Mouse (Mus musculus) CD4-positive, CD25-positive, alpha-beta regulatory T cell, adult 4 months (primary cell): Measurements from ENCODE around the gene Snupn. TPM values are rescaled to one million over a fixed set of nuclear protein-coding genes. Genes with fewer than 3 reads are reported as not detected.

Experiments used
- ATAC-seq: one replicate; pipeline ENCODE4 v1.8.0; 2017
- polyA plus RNA-seq, 2 experiments: library from polyadenylated mRNA; unstranded; fragments of 100-300 nt; shearing (Covaris generic); gene quantifications; one replicate each; pipeline ENCODE4 v1.2.1; 2017

The Snupn gene
- polyA plus RNA-seq, 2 experiments from 2014 or later = 22.1 to 23.8 TPM

DNA sequence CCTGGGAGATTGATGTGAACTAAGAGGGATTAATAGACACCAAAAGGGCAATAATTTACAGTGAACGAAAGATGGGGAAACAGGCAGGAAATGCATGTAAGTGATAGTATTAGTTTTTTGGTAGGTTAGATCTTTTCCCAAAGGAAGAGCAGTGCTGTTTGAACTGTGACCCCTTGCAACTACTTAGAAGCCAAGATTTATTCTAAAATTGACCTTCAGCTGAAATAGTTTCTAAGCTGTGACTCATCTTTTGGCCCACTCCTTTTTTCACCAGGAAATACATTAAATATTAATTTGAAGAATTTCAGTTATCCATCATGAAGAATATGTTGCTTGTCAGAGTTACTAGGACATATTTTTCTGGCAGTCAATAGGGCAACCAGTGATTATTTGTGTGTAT lies 63.1 kb downstream of the Snupn start:
- ATAC-seq = no peak

DNA sequence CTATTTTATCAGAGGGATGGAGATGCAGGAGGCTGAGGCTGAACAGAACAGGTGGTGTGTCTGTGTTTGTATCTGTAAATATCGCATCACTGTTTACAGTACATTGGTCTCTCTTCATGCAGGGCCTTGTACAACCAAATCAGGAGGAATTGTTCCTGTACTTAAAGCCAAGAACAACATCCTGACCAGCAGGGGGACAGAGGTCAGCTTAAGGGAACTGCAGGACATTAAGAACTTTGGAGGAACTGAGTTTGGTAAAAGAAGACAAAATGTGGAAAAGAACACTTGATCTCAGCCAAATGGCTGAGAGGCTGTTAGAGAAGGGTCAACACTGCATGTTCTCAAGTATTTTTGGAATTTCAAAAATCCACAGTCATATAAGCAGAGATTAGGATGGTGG lies 64.1 kb downstream of the Snupn start:
- ATAC-seq = no peak

DNA sequence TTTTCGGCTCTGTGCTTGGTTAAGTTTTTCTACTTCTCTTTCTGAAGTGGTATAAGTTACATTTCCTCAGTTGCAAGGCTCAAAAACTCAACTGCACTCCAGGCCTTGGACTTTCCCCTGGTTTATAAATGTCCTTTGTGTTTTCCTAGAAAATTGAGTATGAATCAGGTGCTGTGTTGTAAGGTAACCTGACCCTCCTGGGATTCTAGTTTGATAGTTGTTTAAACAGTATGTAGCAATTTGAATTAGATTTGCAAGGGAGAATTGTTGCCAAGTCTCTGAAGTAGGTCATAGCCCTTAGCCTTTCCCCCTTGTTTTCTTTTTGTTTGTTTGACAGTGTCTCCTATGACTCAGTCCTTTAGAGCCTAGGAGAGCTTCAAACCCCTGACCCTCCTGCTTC lies 67.0 kb downstream of the Snupn start:
- ATAC-seq = no peak

DNA sequence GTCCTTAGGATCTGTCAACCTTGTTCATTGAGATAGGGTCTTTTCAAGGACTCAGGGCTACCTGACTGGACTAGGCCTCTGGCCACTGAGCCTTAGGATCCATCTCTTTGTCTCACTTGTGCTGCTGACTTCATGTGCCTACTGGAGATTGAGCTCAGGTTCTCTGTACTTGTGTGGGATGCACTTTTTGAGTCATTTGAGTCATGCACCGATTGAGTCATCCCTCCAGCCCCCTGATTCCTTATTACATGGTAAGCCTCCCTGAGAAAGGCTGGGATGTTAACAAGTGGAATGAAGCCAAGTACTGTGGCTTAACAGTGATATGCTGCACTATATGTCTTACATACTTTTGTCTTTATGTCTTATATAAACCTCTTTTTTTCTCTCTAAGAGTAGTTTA lies 81.1 kb downstream of the Snupn start:
- no peak for ATAC-seq

Other genes starting within 250 kb of the Snupn start
- not detected for gene Lingo1, start 154.4 kb upstream of the Snupn start, polyA plus RNA-seq
- gene Odf3l1, start 86.2 kb upstream of the Snupn start, polyA plus RNA-seq = not detected
- not detected for gene Cspg4, start 85.8 kb upstream of the Snupn start, polyA plus RNA-seq
- 1 to 10 TPM; 3.6 to 4.9 TPM for gene Snx33, start 22.5 kb upstream of the Snupn start, polyA plus RNA-seq
- gene Imp3, start 13.4 kb upstream of the Snupn start, polyA plus RNA-seq = 10 to 100 TPM; 42.6 to 57.1 TPM
- 1 to 10 TPM; 3.4 to 5.0 TPM for gene Ptpn9, start 44.0 kb downstream of the Snupn start, polyA plus RNA-seq
- 10 to 100 TPM; 44.7 to 47.9 TPM for gene Sin3a, start 121.2 kb downstream of the Snupn start, polyA plus RNA-seq
- gene Man2c1, start 179.8 kb downstream of the Snupn start, polyA plus RNA-seq = 100 to 1,000 TPM in 1 of 2 experiments, 10 to 100 TPM in 1; 41.1 to 119 TPM
- gene Neil1, start 197.4 kb downstream of the Snupn start, polyA plus RNA-seq = 10 to 100 TPM; 23.4 to 43.1 TPM
- gene Commd4, start 207.5 kb downstream of the Snupn start, polyA plus RNA-seq = 100 to 1,000 TPM; 295 to 389 TPM